Mouse (Mus musculus) CH12.LX (cell line): ENCODE measurements at regions not wholly inside any gene's neighbourhood (a gene's known extent, or its start where the extent isn't known, plus 50 kb on each side); places are given as distances from the start of the nearest gene placed in this dataset.

Source experiments
- DNase-seq: peaks from one replicate; pipeline ENCODE4 v3.0.0-alpha.2; 2013; ENCODE audit errors: extremely low read depth
- H3K27ac ChIP-seq: 2 replicates; pipeline ENCODE4 v1.5.1; 2012; ENCODE audit warnings: low read depth, mild to moderate bottlenecking, control low read depth, moderate library complexity; ENCODE audit not compliant: insufficient read depth
- H3K27me3 ChIP-seq: replicated peaks from 2 replicates; pipeline ENCODE3; 2012; ENCODE audit warnings: inconsistent platforms
- H3K36me3 ChIP-seq, 2 experiments: replicated peaks in 1 of 2; 2 replicates each; pipeline versions ENCODE3 to v1.6.1; 2012; ENCODE audit warnings: inconsistent platforms in 1 of 2, low read length in 1 of 2, mild to moderate bottlenecking in 1 of 2, mixed read lengths in 1 of 2, moderate library complexity in 1 of 2; ENCODE audit not compliant: control insufficient read depth in 1 of 2, insufficient read depth in 1 of 2
- H3K4me1 ChIP-seq, 2 experiments: 2 replicates each; pipeline ENCODE4 v1.6.1; 2012; ENCODE audit warnings: inconsistent platforms in 1 of 2, moderate library complexity in 1 of 2; ENCODE audit not compliant: insufficient read depth in 2 of 2, control insufficient read depth in 1 of 2
- H3K4me2 ChIP-seq: 2 replicates; pipeline ENCODE4 v1.6.1; 2012; ENCODE audit warnings: low read depth, mild to moderate bottlenecking, control low read depth; ENCODE audit not compliant: poor library complexity, insufficient read depth, severe bottlenecking
- H3K4me3 ChIP-seq, 3 experiments: fragments of 150-350 bp in 1 of 3; sonication (generic) in 1 of 3; replicated peaks in 1 of 3; 2 replicates each; pipeline versions ENCODE3 to v1.5.1; 2011 to 2012; ENCODE audit warnings: low read depth in 2 of 3, low read length in 2 of 3, mild to moderate bottlenecking in 2 of 3, moderate library complexity in 2 of 3, control low read depth in 1 of 3, improper control_type of control experiment in 1 of 3, inconsistent platforms in 1 of 3, mixed read lengths in 1 of 3; ENCODE audit not compliant: poor library complexity in 1 of 3
- H3K79me2 ChIP-seq: replicated peaks from 2 replicates; pipeline ENCODE4 v1.6.1; 2012; ENCODE audit warnings: mild to moderate bottlenecking, moderate library complexity; ENCODE audit not compliant: control insufficient read depth, poor library complexity, insufficient read depth, severe bottlenecking; ENCODE audit errors: extremely low read depth
- H3K9ac ChIP-seq: 2 replicates; pipeline ENCODE4 v1.6.1; 2012; ENCODE audit warnings: low read depth, mild to moderate bottlenecking, control low read depth, moderate library complexity; ENCODE audit not compliant: insufficient read depth
- H3K9me3 ChIP-seq: replicated peaks from 2 replicates; pipeline ENCODE3; 2012; ENCODE audit warnings: low read length, inconsistent platforms, mixed read lengths
- BHLHE40 ChIP-seq: IDR thresholded peaks from 2 replicates; pipeline ENCODE4 v1.6.1; 2011; ENCODE audit warnings: mild to moderate bottlenecking, low read depth, low read length, improper control_type of control experiment
- CHD2 ChIP-seq: IDR thresholded peaks from 2 replicates; pipeline ENCODE4 v1.6.1; 2011; ENCODE audit warnings: low read length, improper control_type of control experiment
- CTCF ChIP-seq, 2 experiments: IDR thresholded peaks in 1 of 2; conservative IDR thresholded peaks in 1 of 2; 2 replicates each; pipeline ENCODE4 v1.5.1; 2011 to 2012; ENCODE audit warnings: low read depth in 2 of 2, low read length in 2 of 2, improper control_type of control experiment in 1 of 2, inconsistent platforms in 1 of 2, mild to moderate bottlenecking in 1 of 2, moderate library complexity in 1 of 2
- E2F4 ChIP-seq: IDR thresholded peaks from 2 replicates; pipeline ENCODE4 v1.6.1; 2011; ENCODE audit warnings: low read depth, low read length, improper control_type of control experiment; ENCODE audit not compliant: insufficient replicate concordance
- ELF1 ChIP-seq: IDR thresholded peaks from 2 replicates; pipeline ENCODE4 v1.6.1; 2014; ENCODE audit warnings: low read depth, mild to moderate bottlenecking, inconsistent platforms, low read length, improper control_type of control experiment
- EP300 ChIP-seq: IDR thresholded peaks from 2 replicates; pipeline ENCODE4 v1.6.1; 2011; ENCODE audit warnings: low read length, improper control_type of control experiment
- ETS1 ChIP-seq: conservative IDR thresholded peaks from 2 replicates; pipeline ENCODE4 v1.6.1; 2012; ENCODE audit warnings: low read depth, mild to moderate bottlenecking, inconsistent platforms, low read length, improper control_type of control experiment, moderate library complexity
- GABPA ChIP-seq: IDR thresholded peaks from 2 replicates; pipeline ENCODE4 v1.6.1; 2012; ENCODE audit warnings: low read depth, low read length, improper control_type of control experiment, inconsistent platforms; ENCODE audit not compliant: insufficient replicate concordance
- IRF4 ChIP-seq: IDR thresholded peaks from 2 replicates; pipeline ENCODE4 v1.6.1; 2014; ENCODE audit warnings: low read depth, mild to moderate bottlenecking, inconsistent platforms, low read length, improper control_type of control experiment
- JUN ChIP-seq: IDR thresholded peaks from 2 replicates; pipeline ENCODE4 v1.6.1; 2011; ENCODE audit warnings: low read depth, mild to moderate bottlenecking, low read length, improper control_type of control experiment, moderate library complexity; ENCODE audit not compliant: insufficient read depth
- JUND ChIP-seq: conservative IDR thresholded peaks from 2 replicates; pipeline ENCODE4 v1.6.1; 2011; ENCODE audit warnings: low read depth, low read length, improper control_type of control experiment
- KAT2A ChIP-seq: IDR thresholded peaks from 2 replicates; pipeline ENCODE4 v1.6.1; 2012; ENCODE audit warnings: low read length, improper control_type of control experiment, inconsistent platforms; ENCODE audit not compliant: insufficient replicate concordance
- MAFK ChIP-seq: IDR thresholded peaks from 2 replicates; pipeline ENCODE4 v1.6.1; 2011; ENCODE audit warnings: low read length, improper control_type of control experiment; ENCODE audit not compliant: insufficient replicate concordance
- MAX ChIP-seq: IDR thresholded peaks from 2 replicates; pipeline ENCODE4 v1.6.1; 2011; ENCODE audit warnings: low read length, improper control_type of control experiment
- MAZ ChIP-seq: IDR thresholded peaks from 2 replicates; pipeline ENCODE4 v1.6.1; 2012; ENCODE audit warnings: low read depth, mild to moderate bottlenecking, inconsistent platforms, low read length, improper control_type of control experiment, moderate library complexity
- MXI1 ChIP-seq: IDR thresholded peaks from 2 replicates; pipeline ENCODE4 v1.6.1; 2011; ENCODE audit warnings: mild to moderate bottlenecking, low read depth, low read length, improper control_type of control experiment
- NELFE ChIP-seq: IDR thresholded peaks from 2 replicates; pipeline ENCODE4 v1.6.1; 2011; ENCODE audit warnings: low read depth, low read length, improper control_type of control experiment
- NRF1 ChIP-seq: IDR thresholded peaks from 2 replicates; pipeline ENCODE4 v1.6.1; 2014; ENCODE audit warnings: low read depth, mild to moderate bottlenecking, inconsistent platforms, low read length, improper control_type of control experiment, moderate library complexity
- POLR2A ChIP-seq: IDR thresholded peaks from 2 replicates; pipeline ENCODE4 v1.6.1; 2011; ENCODE audit warnings: low read depth, mild to moderate bottlenecking, improper control_type of control experiment, low read length
- POLR2AphosphoS2 ChIP-seq: IDR thresholded peaks from 2 replicates; pipeline ENCODE4 v1.6.1; 2011; ENCODE audit warnings: low read depth, low read length, improper control_type of control experiment
- RCOR1 ChIP-seq: conservative IDR thresholded peaks from 2 replicates; pipeline ENCODE4 v1.6.1; 2012; ENCODE audit warnings: low read depth, mild to moderate bottlenecking, inconsistent platforms, low read length, improper control_type of control experiment
- TBP ChIP-seq: conservative IDR thresholded peaks from 2 replicates; pipeline ENCODE4 v1.6.1; 2011; ENCODE audit warnings: low read depth, low read length, improper control_type of control experiment
- USF1 ChIP-seq: IDR thresholded peaks from 2 replicates; pipeline ENCODE4 v1.6.1; 2014; ENCODE audit warnings: low read depth, mild to moderate bottlenecking, inconsistent platforms, low read length, improper control_type of control experiment
- USF2 ChIP-seq: conservative IDR thresholded peaks from 2 replicates; pipeline ENCODE4 v1.6.1; 2011; ENCODE audit warnings: low read depth, low read length, improper control_type of control experiment
- ZC3H11A ChIP-seq: IDR thresholded peaks from 2 replicates; pipeline ENCODE4 v1.6.1; 2012; ENCODE audit warnings: low read depth, mild to moderate bottlenecking, inconsistent platforms, low read length, improper control_type of control experiment
- ZKSCAN1 ChIP-seq: IDR thresholded peaks from 2 replicates; pipeline ENCODE4 v1.6.1; 2012; ENCODE audit warnings: low read depth, inconsistent platforms, low read length, improper control_type of control experiment, borderline replicate concordance
- ZNF384 ChIP-seq: IDR thresholded peaks from 2 replicates; pipeline ENCODE4 v1.6.1; 2012; ENCODE audit warnings: low read depth, low read length, improper control_type of control experiment, inconsistent platforms
- dilution Hi-C: fragments of 300-500 bp; cut with MboI; formaldehyde crosslinking; loops from 2 replicates; pipeline ENCODE4 v1.14.3; 2020; ENCODE audit warnings: low sequenced_read_pairs; ENCODE audit not compliant: extremely low pct_unique_long_range_greater_than_20kb, extremely low pct_ligation_motif_present
- in situ Hi-C: fragments of 300-500 bp; cut with MboI; formaldehyde crosslinking; loops from 3 replicates; pipeline ENCODE4 v1.14.3; 2019; ENCODE audit warnings: low sequenced_read_pairs, low pct_ligation_motif_present, low pct_unique_long_range_greater_than_20kb, mixed read lengths

DNA sequence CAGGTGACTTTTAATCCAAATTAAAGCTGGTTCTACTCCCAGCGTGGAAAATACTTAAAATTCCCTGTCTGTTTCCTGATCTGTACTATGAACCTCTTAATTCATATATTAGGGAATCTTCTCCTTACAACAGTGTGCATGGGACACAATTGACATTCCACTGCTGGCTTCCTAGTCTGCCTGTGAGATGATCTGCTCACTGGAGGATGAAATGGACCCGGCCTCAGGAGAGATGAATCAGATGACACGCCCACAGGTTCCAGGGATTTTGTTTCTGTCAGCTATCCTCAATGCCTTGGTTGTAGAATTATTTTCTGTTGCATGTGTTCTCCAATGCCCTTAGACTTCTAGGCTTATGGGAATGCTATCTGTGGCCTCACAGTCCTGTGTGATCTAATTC is 231.9 kb upstream of the Ntm start:
- Histone ChIP-seq H3K27me3 (no peaks in the 10 kb centered on the region), H3K36me3 (no peaks in the 10 kb centered on the region), H3K4me3 (no peak overlapping the region), H3K27ac (no peak overlapping the region), H3K9me3 (peaks cover 46% of the 10 kb centered on the region), H3K9ac (no peak overlapping the region), H3K79me2 (no peaks in the 10 kb centered on the region), H3K4me2 (no peak overlapping the region), H3K4me1 (no peaks in the 10 kb centered on the region)
- in situ Hi-C loops, result no loop called here
- no peak for TF ChIP-seq EP300
- no peak for TF ChIP-seq ELF1
- TF ChIP-seq CTCF (conservative IDR thresholded peaks at IDR 0.05 in 1 of 2, IDR thresholded peaks at IDR 0.05 in 1 of 2; ENCODE audit: low read depth in 2 of 2, low read length in 2 of 2), result no peak
- no peak for TF ChIP-seq MAX
- TF ChIP-seq JUN, result no peak
- no peak for TF ChIP-seq ETS1
- TF ChIP-seq BHLHE40, result no peak
- no peak for TF ChIP-seq CHD2
- TF ChIP-seq JUND, result no peak
- no peak for TF ChIP-seq MAFK
- no peak for TF ChIP-seq IRF4
- TF ChIP-seq GABPA, result no peak
- TF ChIP-seq NRF1, result no peak
- no peak for TF ChIP-seq POLR2AphosphoS2
- no peak for TF ChIP-seq RCOR1
- dilution Hi-C loops, result no loop called here
- no peak for DNase-seq

DNA sequence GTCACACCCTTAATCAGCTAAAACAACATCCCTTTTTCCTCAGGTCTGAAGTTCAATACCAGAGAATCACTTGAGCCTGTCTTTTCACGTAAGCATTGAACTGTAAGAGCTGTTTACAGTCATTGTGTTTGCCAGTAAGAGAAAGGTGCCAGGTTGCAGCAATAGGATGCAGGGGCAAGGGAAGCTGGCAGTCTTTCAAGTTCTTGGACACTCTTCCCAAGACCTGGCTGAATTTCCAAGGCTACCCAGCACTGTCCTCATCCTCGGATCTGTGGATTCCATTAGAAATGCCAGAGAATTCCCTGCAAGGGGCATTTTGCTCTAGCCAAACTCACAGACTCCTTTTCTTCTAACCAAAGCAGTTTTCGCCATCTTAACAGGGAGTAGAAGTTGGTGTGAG is 224.5 kb upstream of the Snx19 start:
- Histone ChIP-seq H3K4me2 (no peak overlapping the region), H3K27me3 (no peaks in the 10 kb centered on the region), H3K79me2 (no peaks in the 10 kb centered on the region), H3K9me3 (peaks cover 34% of the 10 kb centered on the region), H3K27ac (no peak overlapping the region), H3K9ac (no peak overlapping the region), H3K4me3 (no peak overlapping the region), H3K4me1 (no peaks in the 10 kb centered on the region), H3K36me3 (no peaks in the 10 kb centered on the region)
- TF ChIP-seq ETS1, result no peak
- TF ChIP-seq E2F4, result no peak
- TF ChIP-seq KAT2A, result no peak
- TF ChIP-seq MXI1, result no peak
- no peak for TF ChIP-seq JUND
- no peak for TF ChIP-seq MAZ
- TF ChIP-seq POLR2A, result no peak
- TF ChIP-seq RCOR1, result no peak
- no peak for TF ChIP-seq NELFE
- TF ChIP-seq BHLHE40, result no peak
- no peak for TF ChIP-seq POLR2AphosphoS2
- no peak for TF ChIP-seq MAX
- no peak for TF ChIP-seq ZNF384
- TF ChIP-seq NRF1, result no peak
- no peak for TF ChIP-seq ZC3H11A
- TF ChIP-seq USF2, result no peak
- TF ChIP-seq USF1, result no peak
- no peak for TF ChIP-seq CHD2
- TF ChIP-seq ZKSCAN1, result no peak
- no peak for TF ChIP-seq TBP
- DNase-seq, result no peak
- in situ Hi-C loops (no loop called here), dilution Hi-C loops (no loop called here)
